Mouse (Mus musculus) forebrain, embryonic 15.5 days (tissue): ENCODE measurements around the gene Rasl10a. TPM values are rescaled to one million over a fixed set of nuclear protein-coding genes. Genes with fewer than 3 reads are reported as not detected.
A peak's percentile ranks its signal among the peaks of the same experiment; 100 is the strongest.
"Not testable (repeated sequence)": the region's sequence is repeated elsewhere in the genome, so short reads cannot be mapped to it uniquely, and the experiment has no call there.

Experiments
- ATAC-seq: fragments of 200-750 bp; cut with Nextera tagmentation; replicated peaks from 2 replicates; pipeline ENCODE4 v1.8.0; 2017; ENCODE audit warnings: mild to moderate bottlenecking, moderate TSS enrichment, moderate library complexity
- H3K27ac ChIP-seq: fragments of 300-500 bp; sonication (generic); replicated peaks from 2 replicates; pipeline ENCODE4 v1.5.1; 2015; ENCODE audit warnings: mild to moderate bottlenecking, inconsistent platforms
- H3K27me3 ChIP-seq: fragments of 300-500 bp; sonication (generic); 2 replicates; pipeline ENCODE4 v1.6.1; 2015; ENCODE audit warnings: inconsistent platforms
- H3K36me3 ChIP-seq: fragments of 300-500 bp; sonication (generic); 2 replicates; pipeline ENCODE4 v1.6.1; 2015; ENCODE audit warnings: mild to moderate bottlenecking, inconsistent platforms
- H3K4me1 ChIP-seq: fragments of 300-500 bp; sonication (generic); 2 replicates; pipeline ENCODE4 v1.6.1; 2015; ENCODE audit warnings: inconsistent platforms
- H3K4me2 ChIP-seq: fragments of 300-500 bp; sonication (generic); replicated peaks from 2 replicates; pipeline ENCODE4 v1.6.1; 2015; ENCODE audit warnings: mild to moderate bottlenecking, inconsistent platforms
- H3K4me3 ChIP-seq: fragments of 300-500 bp; sonication (generic); 2 replicates; pipeline ENCODE4 v1.5.1; 2015; ENCODE audit warnings: mild to moderate bottlenecking, inconsistent platforms
- H3K9ac ChIP-seq: fragments of 300-500 bp; sonication (generic); replicated peaks from 2 replicates; pipeline ENCODE4 v1.6.1; 2015; ENCODE audit warnings: mild to moderate bottlenecking, inconsistent platforms
- H3K9me3 ChIP-seq: fragments of 300-500 bp; sonication (generic); 2 replicates; pipeline ENCODE4 v1.6.1; 2016; ENCODE audit warnings: inconsistent platforms
- WGBS: fragments of 180-500 bp; shearing (Covaris S2); methylation state at CpG from one replicate; pipeline ENCODE4 v1.1.7; 2015; ENCODE audit warnings: mixed read lengths; 5-methylcytosine and 5-hydroxymethylcytosine counted together
- polyA plus RNA-seq: library from polyadenylated mRNA; unstranded; fragments of >200 nt; fragmentation: Nextera tagmentation; extraction: Ambion mirVana; gene quantifications from 2 replicates; pipeline ENCODE4 v1.2.1, GENCODE M21; 2015

Rasl10a gene
- polyA plus RNA-seq, 1 experiment from 2014 or later = 0.56 TPM

DNA sequence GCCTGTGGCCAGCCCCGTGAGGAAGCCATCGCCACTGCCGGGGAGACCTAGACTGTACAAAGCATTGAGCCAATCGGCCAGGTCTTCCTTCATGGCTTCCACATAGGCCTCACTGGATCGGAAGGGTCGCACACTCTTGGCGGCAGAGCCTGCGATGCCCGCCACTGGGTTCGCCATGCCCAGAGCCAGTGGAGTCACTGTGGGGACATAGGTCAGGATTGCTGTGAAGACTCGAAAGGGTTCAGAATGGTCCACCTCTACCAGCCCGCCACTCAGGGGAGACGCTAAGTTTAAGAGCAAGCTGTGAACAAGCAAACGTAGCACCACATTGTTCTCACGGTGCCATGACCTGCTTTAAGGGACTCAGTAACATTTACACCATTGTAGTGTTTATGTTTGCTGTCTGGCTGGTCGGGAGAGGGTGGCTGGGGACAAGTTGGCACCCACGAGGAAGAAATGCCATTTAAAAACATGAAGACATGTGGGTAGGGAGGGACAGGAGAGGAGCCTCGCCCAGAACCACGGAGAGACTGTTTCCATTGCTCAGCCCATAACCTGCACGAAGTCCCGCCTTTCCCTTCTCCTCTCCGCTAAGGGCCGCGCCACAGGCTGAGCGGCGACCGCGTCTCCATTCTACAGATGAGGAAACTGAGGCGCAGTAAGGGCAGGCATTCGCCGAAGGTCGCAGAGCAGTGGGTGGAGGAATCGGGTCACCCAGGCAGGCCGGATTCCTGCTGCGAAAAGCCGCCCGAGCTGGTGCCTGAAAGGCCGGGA, 6.5 kb downstream of the Rasl10a start:
- H3K4me3 ChIP-seq = peak overlapping the region; percentile 60
- peaks cover 16% of the 10 kb centered on the region for H3K36me3 ChIP-seq
- peak overlapping the region; percentile 55 for H3K9ac ChIP-seq
- H3K27me3 ChIP-seq = peaks cover 43% of the 10 kb centered on the region
- ATAC-seq = peak; percentile 23
- peaks cover 44% of the 10 kb centered on the region for H3K4me1 ChIP-seq
- 12% methylated on average over 38 of the region's 38 CpGs for WGBS
- no peak overlapping the region for H3K27ac ChIP-seq
- no peaks in the 10 kb centered on the region for H3K9me3 ChIP-seq
- peak overlapping the region; percentile 87 for H3K4me2 ChIP-seq

DNA sequence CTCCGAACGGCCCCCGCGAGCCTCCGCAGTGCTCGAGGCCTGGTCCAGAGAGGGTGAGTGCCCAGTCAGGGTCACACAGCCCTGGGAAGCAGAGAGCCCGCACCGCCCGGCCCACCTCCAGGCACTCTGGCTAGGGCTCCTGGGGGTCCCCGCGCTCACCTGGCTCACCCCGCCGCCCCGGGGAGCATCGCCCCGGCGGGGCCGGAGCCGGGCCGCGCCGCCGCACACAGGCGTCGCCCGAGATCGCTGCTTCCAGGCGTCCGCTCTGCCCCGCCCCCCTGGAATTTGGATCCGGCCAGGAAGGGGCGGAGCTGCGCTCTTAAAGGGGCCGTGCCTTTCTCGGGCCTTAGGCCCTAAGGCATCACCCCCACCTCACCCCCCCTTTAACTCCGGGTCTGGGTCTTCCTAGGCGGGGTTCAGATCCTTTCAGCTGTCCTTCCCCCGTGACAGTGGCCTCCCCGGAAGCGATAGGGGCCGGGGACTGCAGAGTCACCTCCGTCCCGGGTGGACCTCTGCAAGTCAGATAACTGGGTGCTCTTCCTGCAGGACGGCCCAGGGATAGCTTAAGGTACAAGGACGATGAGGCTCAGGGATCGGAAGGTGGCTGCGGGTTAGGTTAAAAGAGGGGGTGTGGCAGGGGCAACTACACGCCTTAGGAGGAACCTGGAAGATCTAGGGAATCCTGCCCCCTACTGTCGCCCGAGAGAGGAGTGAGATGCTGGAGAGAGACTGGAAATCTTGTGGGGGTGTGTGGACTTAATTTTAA, 7.3 kb downstream of the Rasl10a start, which contains the start of gene Gas2l1:
Gas2l1 (minus strand) TSS at position 272 of the 766 bp plus-strand sequence.
- Histone ChIP-seq H3K4me1 (peaks cover 40% of the 10 kb centered on the region), H3K36me3 (peaks cover 21% of the 10 kb centered on the region), H3K9ac (peak within 1 kb of the TSS; percentile 55), H3K9me3 (no peaks in the 10 kb centered on the region), H3K27ac (peak within 1 kb of the TSS; percentile 3; the same call in 1 of the 2 replicates), H3K4me3 (peak within 1 kb of the TSS; percentile 60), H3K27me3 (peaks cover 35% of the 10 kb centered on the region), H3K4me2 (peak within 1 kb of the TSS; percentile 87)
- WGBS = under 1% methylated on average over 50 of the region's 50 CpGs
- peak; percentile 86 for ATAC-seq

GRCm38 (mm10) chr11:5067063-5067462, 9.1 kb downstream of the Rasl10a start:
- Histone ChIP-seq H3K27me3 (peaks cover 17% of the 10 kb centered on the region; the same call in 1 of the 2 replicates), H3K9ac (no peak overlapping the region), H3K4me3 (no peak overlapping the region), H3K9me3 (no peaks in the 10 kb centered on the region), H3K36me3 (peaks cover 40% of the 10 kb centered on the region), H3K4me2 (no peak overlapping the region), H3K27ac (no peak overlapping the region), H3K4me1 (peaks cover 27% of the 10 kb centered on the region)
- no peak for ATAC-seq

- Histone ChIP-seq H3K4me2 (no peak overlapping the region), H3K9me3 (no peaks in the 10 kb centered on the region), H3K36me3 (peaks cover 53% of the 10 kb centered on the region), H3K9ac (no peak overlapping the region), H3K4me3 (no peak overlapping the region), H3K27ac (no peak overlapping the region), H3K27me3 (peaks cover 4% of the 10 kb centered on the region; the same call in 1 of the 2 replicates), H3K4me1 (peaks cover 15% of the 10 kb centered on the region)
- ATAC-seq = no peak
- 84% methylated on average over 9 of the region's 9 CpGs for WGBS
These were observed 10.4 kb downstream of the Rasl10a start for GRCm38 (mm10) chr11:5068126-5068971.

DNA sequence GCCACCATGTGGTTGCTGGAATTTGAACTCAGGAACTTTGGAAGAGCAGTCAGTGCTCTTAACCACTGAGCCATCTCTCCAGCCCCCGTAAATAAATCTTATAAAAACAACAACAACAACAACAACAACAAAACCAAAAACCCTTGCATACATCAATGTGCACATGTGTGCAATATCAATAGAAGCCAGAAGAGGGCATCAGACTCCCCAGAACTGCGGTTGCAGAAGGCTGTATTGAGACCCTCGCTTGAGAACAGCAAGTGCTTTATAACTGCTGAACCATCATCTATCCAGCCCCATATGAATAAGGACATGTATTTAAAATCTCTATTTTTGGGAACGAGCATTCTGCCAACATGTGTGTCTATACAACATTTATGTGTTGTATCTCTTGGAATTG, 17.0 kb downstream of the Rasl10a start:
- H3K9ac ChIP-seq = no peak overlapping the region
- peaks cover 81% of the 10 kb centered on the region for H3K36me3 ChIP-seq
- no peaks in the 10 kb centered on the region for H3K27me3 ChIP-seq
- H3K4me2 ChIP-seq = no peak overlapping the region
- H3K27ac ChIP-seq = no peak overlapping the region
- 64% methylated on average over 4 of the region's 4 CpGs for WGBS
- H3K4me1 ChIP-seq = no peaks in the 10 kb centered on the region
- no peaks in the 10 kb centered on the region for H3K9me3 ChIP-seq
- 0 out of 2 replicates have a peak, but pooled peaks have one; percentile 28 for ATAC-seq
- H3K4me3 ChIP-seq = no peak overlapping the region

GRCm38 (mm10) chr11:5075760-5076159, 17.8 kb downstream of the Rasl10a start:
- no peak for ATAC-seq
- Histone ChIP-seq H3K9ac (no peak overlapping the region), H3K4me3 (no peak overlapping the region), H3K4me2 (no peak overlapping the region), H3K36me3 (peaks cover 81% of the 10 kb centered on the region), H3K27me3 (no peaks in the 10 kb centered on the region), H3K4me1 (no peaks in the 10 kb centered on the region), H3K9me3 (no peaks in the 10 kb centered on the region), H3K27ac (no peak overlapping the region)

DNA sequence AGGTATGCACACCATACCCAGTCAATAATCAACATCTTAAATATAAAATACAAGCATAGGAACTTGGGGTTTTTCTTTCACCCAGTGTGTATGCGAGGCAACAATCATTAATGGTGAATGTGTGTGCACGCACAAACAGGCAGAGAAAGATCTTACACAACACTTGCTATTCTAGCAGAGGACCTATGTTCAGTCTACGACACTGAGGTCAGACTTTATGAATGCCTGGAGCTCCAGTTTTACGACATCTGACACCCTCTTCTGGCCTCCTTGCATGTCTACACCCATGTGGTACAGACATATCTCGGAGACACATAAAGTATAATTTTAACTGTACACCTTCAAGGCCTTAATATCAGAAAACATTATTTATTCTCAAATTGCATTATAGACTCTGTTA, 18.9 kb downstream of the Rasl10a start:
- 79% methylated on average over 4 of the region's 5 CpGs for WGBS
- H3K9me3 ChIP-seq, H3K4me2 ChIP-seq, H3K4me1 ChIP-seq, ATAC-seq, H3K4me3 ChIP-seq, H3K27ac ChIP-seq, H3K27me3 ChIP-seq, H3K9ac ChIP-seq: not testable (repeated sequence)
- H3K36me3 ChIP-seq = peaks cover 76% of the 10 kb centered on the region

- ATAC-seq = no peak
These were observed 31.2 kb downstream of the Rasl10a start for GRCm38 (mm10) chr11:5089147-5089546.

DNA sequence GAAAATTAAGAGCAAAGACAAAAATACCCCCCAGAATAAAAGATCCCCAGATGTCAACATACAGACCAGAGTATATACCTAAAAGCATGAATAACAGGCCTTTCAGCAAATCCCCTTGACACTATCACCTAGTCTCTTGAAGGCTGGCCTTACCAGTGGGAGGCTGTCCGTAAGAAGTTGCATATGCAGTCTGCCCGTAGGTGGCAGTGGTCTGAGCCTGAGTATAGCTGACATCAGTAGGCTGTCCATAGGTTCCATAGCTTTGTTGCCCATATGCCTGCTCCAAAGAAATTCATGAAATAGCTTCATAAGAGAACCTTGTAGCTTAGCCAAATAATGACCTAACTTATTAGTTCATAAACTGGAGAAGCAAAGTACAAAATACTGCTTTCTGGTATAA, 33.8 kb downstream of the Rasl10a start:
- WGBS = 38% methylated on average over 2 of the region's 2 CpGs

More at GRCm38 (mm10) chr11:5089147-5089546, 31.2 kb downstream of the Rasl10a start:
- H3K36me3 ChIP-seq = peaks cover 82% of the 10 kb centered on the region
- H3K9me3 ChIP-seq = no peaks in the 10 kb centered on the region
- no peak overlapping the region for H3K9ac ChIP-seq
- 92% methylated on average over 1 of the region's 1 CpGs for WGBS
- H3K4me3 ChIP-seq = no peak overlapping the region
- H3K27me3 ChIP-seq = no peaks in the 10 kb centered on the region
- no peak overlapping the region for H3K4me2 ChIP-seq
- no peak overlapping the region for H3K27ac ChIP-seq
- H3K4me1 ChIP-seq = peaks cover 5% of the 10 kb centered on the region; the same call in 1 of the 2 replicates

GRCm38 (mm10) chr11:5095877-5096276, 37.9 kb downstream of the Rasl10a start:
- H3K27ac ChIP-seq = no peak overlapping the region
- no peak for ATAC-seq
- no peaks in the 10 kb centered on the region for H3K27me3 ChIP-seq
- WGBS = 72% methylated on average over 5 of the region's 5 CpGs
- no peak overlapping the region for H3K4me2 ChIP-seq
- no peak overlapping the region for H3K9ac ChIP-seq
- no peaks in the 10 kb centered on the region for H3K9me3 ChIP-seq
- peaks cover 43% of the 10 kb centered on the region for H3K4me1 ChIP-seq
- no peak overlapping the region; the same call in 1 of the 2 replicates for H3K4me3 ChIP-seq
- peaks cover 18% of the 10 kb centered on the region for H3K36me3 ChIP-seq

More for the DNA sequence above, 33.8 kb downstream of the Rasl10a start:
- no peak overlapping the region for H3K27ac ChIP-seq
- no peaks in the 10 kb centered on the region for H3K27me3 ChIP-seq
- H3K4me2 ChIP-seq = no peak overlapping the region
- no peaks in the 10 kb centered on the region for H3K9me3 ChIP-seq
- no peak overlapping the region for H3K4me3 ChIP-seq
- no peak overlapping the region for H3K9ac ChIP-seq
- H3K36me3 ChIP-seq = peaks cover 56% of the 10 kb centered on the region
- H3K4me1 ChIP-seq = peaks cover 23% of the 10 kb centered on the region
- no peak for ATAC-seq

- 63% methylated on average over 8 of the region's 8 CpGs for WGBS
- Histone ChIP-seq H3K27me3 (no peaks in the 10 kb centered on the region), H3K9me3 (no peaks in the 10 kb centered on the region), H3K4me1 (peaks cover 49% of the 10 kb centered on the region), H3K27ac (no peak overlapping the region), H3K9ac (no peak overlapping the region), H3K36me3 (peaks cover 11% of the 10 kb centered on the region), H3K4me3 (peak overlapping the region; percentile 73), H3K4me2 (peak overlapping the region; percentile 56)
- ATAC-seq = no peak
These were observed 38.6 kb downstream of the Rasl10a start for GRCm38 (mm10) chr11:5096480-5097020.
